Mouse (Mus musculus): ENCODE data around the gene Gm20388. TPM values are rescaled to one million over a fixed set of nuclear protein-coding genes. Genes with fewer than 3 reads are reported as not detected.
A peak's percentile ranks its signal among the peaks of the same experiment; 100 is the strongest.

Gene Gm20388
- polyA plus RNA-seq, 1 experiment from 2014 or later: not detected

DNA sequence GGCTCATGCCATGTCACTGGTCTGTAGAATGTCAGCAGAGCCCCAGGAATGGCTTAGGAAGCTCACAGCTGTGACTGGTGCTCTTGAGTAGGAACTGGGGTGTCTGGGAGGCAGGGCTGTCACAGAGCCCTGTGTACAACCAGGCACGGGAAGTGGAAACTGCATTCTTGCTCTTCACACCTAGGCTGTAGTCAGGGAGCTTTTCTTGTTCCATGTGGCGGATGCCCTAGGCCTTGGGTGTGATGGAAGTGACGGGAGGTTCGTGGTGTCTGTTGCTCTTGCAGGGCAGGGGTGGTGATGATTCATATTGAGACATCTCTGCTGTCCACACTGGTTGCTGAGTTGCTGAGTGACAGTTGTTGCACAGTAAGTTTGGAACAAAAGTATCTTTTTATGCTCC lies 2084.5 kb downstream of the Gm20388 start:
- Histone ChIP-seq H3K4me1 (ENCODE audit: control insufficient read depth, insufficient read depth, low read length) (no peaks in the 10 kb centered on the region), H3K4me2 (replicated peaks; ENCODE audit: low read depth, low read length) (no peak overlapping the region), H3K27ac (ENCODE audit: low read depth, low read length) (no peak overlapping the region), H3K27me3 (ENCODE audit: control insufficient read depth, insufficient read depth, low read length) (no peaks in the 10 kb centered on the region), H3K9me3 (ENCODE audit: control insufficient read depth, low read length) (no peaks in the 10 kb centered on the region), H3K9ac (ENCODE audit: low read depth, low read length) (no peak overlapping the region), H3K4me3 (ENCODE audit: low read length) (no peak overlapping the region), H3K36me3 (ENCODE audit: control insufficient read depth, insufficient read depth, low read length) (peaks cover 74% of the 10 kb centered on the region)
- 66% methylated on average over 4 of the region's 4 CpGs for WGBS
- no peak for ATAC-seq (ENCODE audit: low FRiP score, low TSS enrichment)

DNA sequence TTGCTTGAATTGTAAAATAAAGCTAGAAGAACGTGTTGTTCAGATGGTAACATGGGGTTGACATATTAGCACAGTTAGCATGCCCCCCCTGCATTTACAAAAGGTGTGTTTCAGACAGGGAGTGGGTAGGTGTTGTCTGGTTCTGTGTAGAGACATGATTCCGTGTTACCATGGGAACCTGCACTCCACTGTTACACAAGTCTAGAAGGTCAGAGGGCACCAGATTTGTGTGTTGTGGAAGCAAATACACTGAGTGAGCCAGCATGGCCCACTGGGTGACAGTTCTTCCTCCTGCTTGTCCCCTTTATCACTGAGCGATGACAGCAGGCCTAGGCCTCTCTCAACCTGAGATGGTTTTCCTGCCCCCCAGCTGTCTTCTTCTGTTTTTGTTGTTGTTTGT lies 2085.3 kb downstream of the Gm20388 start:
- Histone ChIP-seq H3K36me3 (ENCODE audit: control insufficient read depth, insufficient read depth, low read length) (peaks cover 70% of the 10 kb centered on the region), H3K4me1 (ENCODE audit: control insufficient read depth, insufficient read depth, low read length) (no peaks in the 10 kb centered on the region), H3K9ac (ENCODE audit: low read depth, low read length) (no peak overlapping the region), H3K4me2 (replicated peaks; ENCODE audit: low read depth, low read length) (no peak overlapping the region), H3K27me3 (ENCODE audit: control insufficient read depth, insufficient read depth, low read length) (no peaks in the 10 kb centered on the region), H3K4me3 (ENCODE audit: low read length) (no peak overlapping the region), H3K9me3 (ENCODE audit: control insufficient read depth, low read length) (no peaks in the 10 kb centered on the region), H3K27ac (ENCODE audit: low read depth, low read length) (no peak overlapping the region)
- ATAC-seq (ENCODE audit: low FRiP score, low TSS enrichment): no peak
- WGBS: 78% methylated on average over 3 of the region's 3 CpGs

DNA sequence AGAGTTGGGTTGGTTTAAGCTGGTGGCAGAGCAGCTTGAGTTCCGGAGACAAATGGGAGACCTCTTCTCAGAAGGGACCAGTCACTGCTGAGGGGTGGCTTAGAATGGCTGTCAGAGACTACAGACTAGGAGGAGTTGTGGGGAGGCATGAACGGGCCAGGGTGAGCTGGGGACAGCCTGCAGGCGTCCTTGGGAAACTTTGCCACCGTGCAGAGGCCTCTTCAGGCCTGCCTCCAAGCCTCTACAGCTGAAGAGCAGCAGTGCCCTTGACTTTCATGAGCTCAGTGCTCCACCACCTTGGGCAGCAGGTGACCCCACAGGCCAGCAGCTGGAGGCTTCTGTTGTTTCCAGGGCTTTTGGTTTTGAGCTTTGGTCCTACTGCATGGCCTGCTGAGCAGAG lies 2088.0 kb downstream of the Gm20388 start:
- H3K9ac ChIP-seq (ENCODE audit: low read depth, low read length): no peak overlapping the region
- no peak overlapping the region for H3K4me2 ChIP-seq (replicated peaks; ENCODE audit: low read depth, low read length)
- H3K27ac ChIP-seq (ENCODE audit: low read depth, low read length): no peak overlapping the region
- H3K36me3 ChIP-seq (ENCODE audit: control insufficient read depth, insufficient read depth, low read length): peaks cover 70% of the 10 kb centered on the region
- 89% methylated on average over 4 of the region's 4 CpGs for WGBS
- H3K4me3 ChIP-seq (ENCODE audit: low read length): no peak overlapping the region
- H3K9me3 ChIP-seq (ENCODE audit: control insufficient read depth, low read length): no peaks in the 10 kb centered on the region
- ATAC-seq (ENCODE audit: low FRiP score, low TSS enrichment): no peak
- H3K27me3 ChIP-seq (ENCODE audit: control insufficient read depth, insufficient read depth, low read length): no peaks in the 10 kb centered on the region
- H3K4me1 ChIP-seq (ENCODE audit: control insufficient read depth, insufficient read depth, low read length): no peaks in the 10 kb centered on the region

DNA sequence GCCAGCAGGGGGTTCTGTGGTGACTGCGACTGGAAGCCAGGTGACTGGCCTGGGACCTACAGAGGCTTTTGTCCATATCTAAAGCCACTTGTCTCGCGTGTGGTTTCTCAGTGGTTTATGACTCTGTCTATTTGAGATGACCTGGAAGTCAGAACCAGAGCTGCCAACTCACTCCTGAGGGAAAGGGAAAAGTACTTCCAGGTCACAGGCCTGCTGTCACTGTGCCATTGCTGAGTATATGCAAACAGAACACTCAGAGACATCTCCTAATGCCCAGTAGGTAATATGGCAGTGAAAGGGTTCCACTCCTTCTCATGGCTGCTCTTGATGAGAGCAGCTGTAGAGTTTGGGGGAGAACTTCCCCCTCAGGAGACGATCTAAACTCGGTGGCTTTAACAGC lies 2088.6 kb downstream of the Gm20388 start:
- Histone ChIP-seq H3K4me1 (ENCODE audit: control insufficient read depth, insufficient read depth, low read length) (no peaks in the 10 kb centered on the region), H3K27me3 (ENCODE audit: control insufficient read depth, insufficient read depth, low read length) (no peaks in the 10 kb centered on the region), H3K36me3 (ENCODE audit: control insufficient read depth, insufficient read depth, low read length) (peaks cover 72% of the 10 kb centered on the region), H3K9ac (ENCODE audit: low read depth, low read length) (no peak overlapping the region), H3K9me3 (ENCODE audit: control insufficient read depth, low read length) (no peaks in the 10 kb centered on the region), H3K27ac (ENCODE audit: low read depth, low read length) (no peak overlapping the region), H3K4me2 (replicated peaks; ENCODE audit: low read depth, low read length) (no peak overlapping the region), H3K4me3 (ENCODE audit: low read length) (no peak overlapping the region)
- WGBS: 88% methylated on average over 5 of the region's 5 CpGs
- no peak for ATAC-seq (ENCODE audit: low FRiP score, low TSS enrichment)

DNA sequence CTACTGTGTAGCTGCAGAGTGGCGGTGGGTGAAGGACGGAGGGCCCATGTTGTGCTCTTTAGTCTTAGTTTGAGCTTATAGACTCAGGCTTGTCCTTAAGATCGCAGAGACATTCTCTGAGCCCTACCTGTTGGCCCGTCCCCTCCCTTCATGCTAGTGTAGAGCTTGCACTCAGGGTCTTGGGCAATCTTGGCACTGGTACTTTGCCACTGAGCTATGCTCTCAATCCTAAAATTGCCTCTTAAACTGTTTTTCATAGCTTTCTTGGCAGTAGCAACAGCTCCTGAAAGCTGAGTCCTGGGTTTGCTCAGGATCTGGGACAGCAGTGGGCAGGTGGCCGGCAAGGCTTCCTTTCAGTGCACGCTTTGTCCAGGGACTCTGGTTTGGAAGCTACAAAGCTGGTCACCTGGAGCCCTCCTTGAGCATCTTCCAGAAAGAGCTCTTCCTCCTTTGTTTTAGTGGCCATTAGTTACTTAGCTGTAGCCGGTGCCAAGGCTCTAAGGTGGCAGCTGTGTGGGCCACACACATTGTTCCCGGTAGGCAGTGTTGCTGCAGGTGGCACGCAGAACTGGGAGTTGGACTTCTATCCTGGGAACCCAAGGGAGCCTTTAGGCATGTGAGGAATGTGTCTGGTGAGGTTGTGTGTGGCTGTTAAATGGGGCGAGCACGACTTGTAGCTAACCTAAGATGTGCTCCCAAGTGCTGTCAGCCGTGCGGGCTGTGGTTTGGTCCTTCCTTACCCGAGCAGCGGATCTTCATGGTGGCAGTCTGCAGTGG lies 2090.9 kb downstream of the Gm20388 start:
- no peak for ATAC-seq (ENCODE audit: low FRiP score, low TSS enrichment)
- Histone ChIP-seq H3K27me3 (ENCODE audit: control insufficient read depth, insufficient read depth, low read length) (no peaks in the 10 kb centered on the region), H3K9me3 (ENCODE audit: control insufficient read depth, low read length) (no peaks in the 10 kb centered on the region), H3K4me1 (ENCODE audit: control insufficient read depth, insufficient read depth, low read length) (no peaks in the 10 kb centered on the region), H3K9ac (ENCODE audit: low read depth, low read length) (no peak overlapping the region), H3K27ac (ENCODE audit: low read depth, low read length) (no peak overlapping the region), H3K4me3 (ENCODE audit: low read length) (no peak overlapping the region), H3K36me3 (ENCODE audit: control insufficient read depth, insufficient read depth, low read length) (peaks cover 67% of the 10 kb centered on the region), H3K4me2 (replicated peaks; ENCODE audit: low read depth, low read length) (no peak overlapping the region)
- 90% methylated on average over 15 of the region's 15 CpGs for WGBS

DNA sequence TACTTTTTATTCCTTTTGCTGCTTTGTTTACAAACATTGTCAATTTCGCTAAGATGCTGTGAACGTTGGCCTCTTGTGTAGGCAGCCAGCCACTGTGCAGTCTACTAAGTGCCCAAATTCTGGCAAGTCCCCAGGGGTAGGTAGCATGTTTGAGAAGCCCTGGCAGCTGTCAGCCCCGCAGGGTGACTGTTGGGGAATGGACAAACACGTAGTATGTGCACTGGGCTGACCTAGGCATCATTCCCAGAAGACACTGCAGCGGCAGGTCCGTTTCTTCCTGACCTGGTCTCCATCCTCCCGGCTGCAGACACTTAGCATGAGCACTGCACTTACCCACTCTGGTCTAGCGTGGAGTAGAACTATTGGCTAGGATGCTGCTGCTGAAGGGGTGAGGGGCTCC lies 2093.0 kb downstream of the Gm20388 start:
- Histone ChIP-seq H3K27ac (ENCODE audit: low read depth, low read length) (no peak overlapping the region), H3K27me3 (ENCODE audit: control insufficient read depth, insufficient read depth, low read length) (no peaks in the 10 kb centered on the region), H3K36me3 (ENCODE audit: control insufficient read depth, insufficient read depth, low read length) (peaks cover 67% of the 10 kb centered on the region), H3K4me1 (ENCODE audit: control insufficient read depth, insufficient read depth, low read length) (no peaks in the 10 kb centered on the region), H3K9me3 (ENCODE audit: control insufficient read depth, low read length) (no peaks in the 10 kb centered on the region), H3K4me2 (replicated peaks; ENCODE audit: low read depth, low read length) (no peak overlapping the region), H3K4me3 (ENCODE audit: low read length) (no peak overlapping the region), H3K9ac (ENCODE audit: low read depth, low read length) (no peak overlapping the region)
- WGBS: 88% methylated on average over 8 of the region's 8 CpGs
- ATAC-seq (ENCODE audit: low FRiP score, low TSS enrichment): no peak

DNA sequence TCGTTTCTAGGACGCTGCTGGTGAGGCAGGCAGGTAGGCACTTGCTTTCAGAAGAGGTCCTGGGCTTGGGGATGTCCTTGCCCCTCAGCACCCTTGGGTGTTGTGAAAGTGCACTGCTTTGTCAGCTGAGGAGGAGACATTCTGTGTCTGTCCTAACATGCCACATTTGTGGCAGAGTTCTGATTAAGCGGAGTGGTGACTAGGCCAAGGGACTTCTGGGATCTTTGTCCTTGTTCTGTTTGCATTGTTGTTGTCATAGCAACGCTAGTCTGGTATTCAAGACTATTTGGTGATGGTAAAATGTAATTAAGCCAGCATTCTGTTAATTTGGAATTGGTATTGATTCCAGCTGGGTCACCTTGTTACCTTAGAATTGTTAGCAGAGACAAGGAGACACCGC lies 2093.5 kb downstream of the Gm20388 start:
- Histone ChIP-seq H3K9ac (ENCODE audit: low read depth, low read length) (no peak overlapping the region), H3K4me2 (replicated peaks; ENCODE audit: low read depth, low read length) (no peak overlapping the region), H3K9me3 (ENCODE audit: control insufficient read depth, low read length) (no peaks in the 10 kb centered on the region), H3K4me3 (ENCODE audit: low read length) (no peak overlapping the region), H3K36me3 (ENCODE audit: control insufficient read depth, insufficient read depth, low read length) (peaks cover 67% of the 10 kb centered on the region), H3K27ac (ENCODE audit: low read depth, low read length) (no peak overlapping the region), H3K27me3 (ENCODE audit: control insufficient read depth, insufficient read depth, low read length) (no peaks in the 10 kb centered on the region), H3K4me1 (ENCODE audit: control insufficient read depth, insufficient read depth, low read length) (no peaks in the 10 kb centered on the region)
- ATAC-seq (ENCODE audit: low FRiP score, low TSS enrichment): no peak
- WGBS: 92% methylated on average over 5 of the region's 5 CpGs

DNA sequence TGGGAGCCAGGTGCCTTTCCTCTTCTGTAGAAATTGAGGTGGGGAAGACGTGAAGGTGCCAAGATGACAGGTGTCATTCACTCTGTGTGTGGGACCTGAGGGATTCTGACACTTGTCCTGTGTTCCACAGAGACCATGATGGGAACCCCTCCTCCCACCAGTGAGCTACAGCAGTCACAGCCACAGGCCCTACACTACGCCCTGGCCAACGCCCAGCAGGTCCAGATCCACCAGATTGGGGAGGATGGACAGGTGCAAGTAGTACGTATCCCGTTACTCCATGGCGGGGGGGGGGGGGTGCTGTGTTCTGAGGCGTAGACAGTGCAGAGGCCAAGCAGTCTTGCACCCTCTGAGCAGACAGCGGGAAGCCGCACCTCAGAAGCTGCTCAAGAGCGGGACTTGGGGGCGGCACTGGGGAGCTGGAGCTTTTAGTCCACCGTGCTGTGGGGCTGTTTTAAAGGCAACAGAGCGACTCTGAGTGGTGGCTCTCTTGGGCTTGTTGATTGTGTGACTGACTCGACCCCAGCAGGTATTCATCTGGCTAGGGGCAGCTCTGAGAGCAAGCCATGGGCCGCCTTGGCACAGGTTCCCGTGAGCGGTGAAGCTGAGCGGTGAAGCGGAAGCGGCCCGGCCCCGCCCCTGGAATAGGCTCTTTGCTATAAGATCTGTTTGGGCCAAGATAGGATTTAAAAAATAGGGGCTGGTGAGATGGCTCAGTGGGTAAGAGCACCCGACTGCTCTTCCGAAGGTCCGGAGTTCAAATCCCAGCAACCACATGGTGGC lies 2095.0 kb downstream of the Gm20388 start:
- ATAC-seq (ENCODE audit: low FRiP score, low TSS enrichment): peak; percentile 55; the same call in 1 of the 2 replicates
- WGBS: 79% methylated on average over 25 of the region's 25 CpGs

More for the DNA sequence above, 2095.0 kb downstream of the Gm20388 start:
- H3K4me1 ChIP-seq (ENCODE audit: control insufficient read depth, insufficient read depth, low read length): no peaks in the 10 kb centered on the region
- H3K36me3 ChIP-seq (ENCODE audit: control insufficient read depth, insufficient read depth, low read length): peaks cover 68% of the 10 kb centered on the region
- no peaks in the 10 kb centered on the region for H3K27me3 ChIP-seq (ENCODE audit: control insufficient read depth, insufficient read depth, low read length)
- no peak overlapping the region for H3K27ac ChIP-seq (ENCODE audit: low read depth, low read length)
- no peak overlapping the region for H3K9ac ChIP-seq (ENCODE audit: low read depth, low read length)
- H3K9me3 ChIP-seq (ENCODE audit: control insufficient read depth, low read length): no peaks in the 10 kb centered on the region
- no peak overlapping the region for H3K4me2 ChIP-seq (replicated peaks; ENCODE audit: low read depth, low read length)
- H3K4me3 ChIP-seq (ENCODE audit: low read length): no peak overlapping the region
